Mouse (Mus musculus): Measurements from ENCODE around the gene Slc10a2. TPM values are rescaled to one million over a fixed set of nuclear protein-coding genes. Genes with fewer than 3 reads are reported as not detected.
"Not testable (repeated sequence)": the region's sequence is repeated elsewhere in the genome, so short reads cannot be mapped to it uniquely, and the experiment has no call there.

The Slc10a2 gene
- not detected in 2 replicates for polyA plus RNA-seq (2016; fragmentation: Nextera tagmentation; extraction: Ambion mirVana)

DNA sequence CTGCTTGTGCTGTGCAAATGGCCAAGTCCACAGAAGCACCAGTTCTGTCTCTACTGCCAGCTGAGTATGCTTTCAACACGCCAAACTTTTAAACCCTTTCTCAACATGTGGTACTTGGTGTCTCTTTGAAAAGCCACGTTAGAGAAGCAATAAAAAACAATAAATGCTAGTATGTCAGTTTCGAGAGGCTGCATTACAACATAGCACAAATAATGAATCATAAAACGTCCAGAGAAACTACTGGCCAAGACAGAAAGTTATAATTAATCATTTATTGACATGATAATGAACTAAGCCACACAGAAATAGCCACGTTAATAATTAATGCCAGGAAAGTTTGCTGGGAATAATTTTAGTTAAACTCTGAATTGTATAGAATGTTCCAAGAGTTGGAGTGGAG, at the start of gene Slc10a2:
Gene Slc10a2 (minus strand): TSS at position 166 of the 400 bp plus-strand sequence.
- no peak for DNase-seq (ENCODE audit: extremely low spot score, low spot score)
- Histone ChIP-seq H3K9me3 (no peaks in the 10 kb centered on the region), H3K4me1 (no peaks in the 10 kb centered on the region), H3K27ac (no peak within 1 kb of the TSS), H3K36me3 (replicated peaks) (no peaks in the 10 kb centered on the region), H3K27me3 (ENCODE audit: poor library complexity, severe bottlenecking) (no peaks in the 10 kb centered on the region), H3K4me3 (no peak within 1 kb of the TSS)
- whole genome bisulfite sequencing, result 83% methylated on average over 5 of the region's 5 CpGs

DNA sequence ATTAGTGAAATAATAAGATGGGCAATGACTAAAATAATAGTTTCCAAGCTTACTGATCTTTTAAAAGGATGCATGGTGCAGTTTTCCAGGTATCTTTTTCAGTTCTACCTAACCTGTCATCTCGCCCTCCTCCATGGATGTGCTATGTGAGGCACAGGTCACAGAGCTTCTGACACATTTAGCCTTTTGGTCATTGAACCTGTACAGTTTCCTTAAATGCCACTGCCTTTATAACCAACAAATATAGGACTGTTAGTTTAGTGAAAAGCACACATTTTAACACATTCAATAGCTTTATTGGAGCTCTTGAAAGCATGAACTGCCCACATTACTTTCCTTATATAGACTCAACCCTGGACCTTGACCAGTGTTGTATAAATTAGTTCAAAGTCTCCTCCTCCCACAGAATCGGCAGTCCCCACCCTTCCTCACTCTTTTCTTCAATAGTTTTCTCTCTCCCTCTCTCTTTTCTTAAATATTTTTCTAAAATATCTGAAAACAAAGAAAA, 24.2 kb upstream of the Slc10a2 start:
- no peak overlapping the region for H3K4me3 ChIP-seq
- no peaks in the 10 kb centered on the region for H3K27me3 ChIP-seq (ENCODE audit: poor library complexity, severe bottlenecking)
- no peaks in the 10 kb centered on the region for H3K9me3 ChIP-seq
- DNase-seq (ENCODE audit: extremely low spot score, low spot score), result no peak
- H3K4me1 ChIP-seq, result no peaks in the 10 kb centered on the region
- H3K36me3 ChIP-seq (replicated peaks), result no peaks in the 10 kb centered on the region
- WGBS, result 85% methylated on average over 2 of the region's 2 CpGs
- no peak overlapping the region for H3K27ac ChIP-seq

DNA sequence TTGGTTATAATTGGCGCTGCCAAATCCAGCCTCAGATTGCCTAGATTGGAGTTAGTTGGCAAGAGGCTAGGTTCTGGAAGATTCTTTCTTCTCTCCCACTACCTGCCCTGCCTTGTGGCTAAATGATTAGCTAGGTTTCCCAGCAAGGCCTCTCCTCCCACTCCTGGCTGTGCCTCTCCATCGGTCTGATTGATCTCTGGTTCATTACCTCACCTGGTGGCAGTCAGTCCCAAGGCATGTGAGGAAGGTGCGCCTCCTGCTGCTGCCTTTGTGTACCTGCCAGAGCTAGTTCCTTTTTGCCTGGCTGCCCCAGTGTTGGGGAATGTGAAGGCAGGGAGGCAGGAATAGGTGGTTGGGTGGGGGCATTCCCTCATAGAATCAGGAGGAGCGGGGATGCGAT, 1.7 kb upstream of the Slc10a2 start:
- Histone ChIP-seq H3K4me3 (no peak overlapping the region), H3K27ac (no peak overlapping the region), H3K27me3 (ENCODE audit: poor library complexity, severe bottlenecking) (no peaks in the 10 kb centered on the region), H3K36me3 (replicated peaks) (no peaks in the 10 kb centered on the region), H3K4me1 (no peaks in the 10 kb centered on the region), H3K9me3 (no peaks in the 10 kb centered on the region)
- no peak for DNase-seq (ENCODE audit: extremely low spot score, low spot score)
- 66% methylated on average over 5 of the region's 5 CpGs for WGBS

DNA sequence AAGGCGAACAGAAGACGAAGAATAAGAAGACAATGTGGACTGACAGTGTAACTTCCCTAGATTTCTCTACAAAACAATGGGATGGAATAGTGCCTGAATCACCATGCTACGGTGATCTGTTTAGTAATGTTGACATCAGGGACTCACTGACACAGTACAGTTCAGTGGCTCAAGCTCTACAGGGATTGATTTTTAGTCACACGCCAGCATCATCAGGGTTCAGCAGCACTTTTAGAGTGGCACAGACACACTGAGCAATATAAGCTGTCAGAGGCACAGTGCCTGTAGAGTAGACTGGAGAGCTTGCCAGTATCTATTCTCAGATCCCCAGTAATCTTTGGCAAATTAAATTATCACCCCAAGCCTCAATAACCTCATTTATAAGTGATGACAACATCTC, 9.8 kb downstream of the Slc10a2 start:
- H3K4me3 ChIP-seq, result no peak overlapping the region
- no peak overlapping the region for H3K27ac ChIP-seq
- no peaks in the 10 kb centered on the region for H3K36me3 ChIP-seq (replicated peaks)
- DNase-seq (ENCODE audit: extremely low spot score, low spot score), result no peak
- no peaks in the 10 kb centered on the region for H3K27me3 ChIP-seq (ENCODE audit: poor library complexity, severe bottlenecking)
- no peaks in the 10 kb centered on the region for H3K9me3 ChIP-seq
- 90% methylated on average over 4 of the region's 4 CpGs for WGBS
- H3K4me1 ChIP-seq, result no peaks in the 10 kb centered on the region

DNA sequence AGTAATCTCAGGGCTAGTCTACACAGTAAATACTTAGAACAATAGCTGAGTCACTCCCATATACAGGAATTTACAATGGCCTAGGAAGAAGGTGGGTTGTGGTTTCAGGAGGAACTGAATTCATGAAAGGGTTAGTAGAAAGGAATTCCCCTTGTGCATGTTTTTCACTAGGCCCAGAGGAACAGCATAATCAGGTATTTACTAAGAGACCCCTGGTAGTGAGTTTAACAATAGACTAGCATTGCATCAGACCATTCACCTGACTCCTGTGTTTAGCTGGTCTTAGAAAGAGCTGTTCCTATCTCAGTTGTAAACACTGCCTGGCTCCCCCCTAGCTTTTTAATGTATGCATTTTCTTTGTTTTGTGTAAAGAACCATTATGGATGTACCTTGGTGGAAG, 11.2 kb downstream of the Slc10a2 start:
- H3K36me3 ChIP-seq (replicated peaks); H3K27ac ChIP-seq; H3K4me3 ChIP-seq; DNase-seq (ENCODE audit: extremely low spot score, low spot score); H3K27me3 ChIP-seq (ENCODE audit: poor library complexity, severe bottlenecking); H3K9me3 ChIP-seq; H3K4me1 ChIP-seq: not testable (repeated sequence)

DNA sequence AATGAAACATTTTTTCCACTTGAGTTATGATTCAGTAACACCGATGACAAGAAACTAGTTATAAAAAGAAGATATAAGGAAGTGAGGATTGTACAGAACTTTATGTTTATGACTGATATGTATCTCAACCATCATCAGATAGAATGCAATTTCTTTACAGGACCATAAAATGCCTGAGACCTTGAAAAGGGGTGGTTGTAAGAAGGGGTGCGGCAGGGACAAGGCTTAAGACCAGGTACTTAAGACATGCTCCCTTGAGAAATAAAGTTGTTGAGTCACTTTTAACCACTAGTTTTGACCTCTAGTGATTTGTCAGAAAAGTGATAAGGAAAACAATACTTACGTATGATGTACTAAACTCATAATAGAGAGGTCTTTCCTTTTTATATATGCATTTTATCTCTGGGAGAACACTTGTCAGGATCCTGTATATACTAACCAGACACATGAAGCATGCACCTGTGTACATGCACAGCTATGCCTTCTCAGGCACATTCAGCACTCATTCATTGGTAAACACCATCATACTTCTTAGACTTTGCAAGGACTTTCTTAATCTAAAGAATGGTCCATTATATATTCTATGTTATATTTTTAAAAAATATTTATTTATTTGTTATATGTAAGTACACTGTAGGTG, 31.4 kb downstream of the Slc10a2 start:
- Histone ChIP-seq H3K4me3 (no peak overlapping the region), H3K4me1 (no peaks in the 10 kb centered on the region), H3K27ac (no peak overlapping the region), H3K36me3 (replicated peaks) (no peaks in the 10 kb centered on the region), H3K9me3 (no peaks in the 10 kb centered on the region), H3K27me3 (ENCODE audit: poor library complexity, severe bottlenecking) (no peaks in the 10 kb centered on the region)
- DNase-seq (ENCODE audit: extremely low spot score, low spot score), result no peak
- WGBS, result 96% methylated on average over 3 of the region's 3 CpGs

DNA sequence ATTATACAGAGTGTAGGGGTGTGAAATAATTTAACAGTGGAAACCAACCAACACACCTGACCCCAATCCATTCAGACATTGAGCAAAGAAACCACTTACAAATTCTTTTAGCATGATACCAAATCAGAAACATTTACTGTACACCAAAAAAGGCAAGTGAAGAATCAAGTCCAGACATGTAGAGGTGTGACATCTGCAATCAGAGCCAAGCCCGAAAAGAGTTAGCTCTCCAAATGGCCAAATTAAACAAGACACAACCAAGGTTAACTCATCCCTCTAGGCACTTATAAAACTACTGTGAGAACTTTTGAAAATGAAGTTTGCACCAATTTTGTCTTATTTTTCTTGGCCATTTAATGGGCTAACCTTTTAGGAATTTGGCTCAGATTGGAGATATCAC, 46.3 kb downstream of the Slc10a2 start:
- no peaks in the 10 kb centered on the region for H3K4me1 ChIP-seq
- H3K27me3 ChIP-seq (ENCODE audit: poor library complexity, severe bottlenecking), result no peaks in the 10 kb centered on the region
- H3K9me3 ChIP-seq, result no peaks in the 10 kb centered on the region
- DNase-seq (ENCODE audit: extremely low spot score, low spot score), result no peak
- H3K36me3 ChIP-seq (replicated peaks), result no peaks in the 10 kb centered on the region
- H3K27ac ChIP-seq, result no peak overlapping the region
- WGBS, result 93% methylated on average over 1 of the region's 1 CpGs
- no peak overlapping the region for H3K4me3 ChIP-seq

DNA sequence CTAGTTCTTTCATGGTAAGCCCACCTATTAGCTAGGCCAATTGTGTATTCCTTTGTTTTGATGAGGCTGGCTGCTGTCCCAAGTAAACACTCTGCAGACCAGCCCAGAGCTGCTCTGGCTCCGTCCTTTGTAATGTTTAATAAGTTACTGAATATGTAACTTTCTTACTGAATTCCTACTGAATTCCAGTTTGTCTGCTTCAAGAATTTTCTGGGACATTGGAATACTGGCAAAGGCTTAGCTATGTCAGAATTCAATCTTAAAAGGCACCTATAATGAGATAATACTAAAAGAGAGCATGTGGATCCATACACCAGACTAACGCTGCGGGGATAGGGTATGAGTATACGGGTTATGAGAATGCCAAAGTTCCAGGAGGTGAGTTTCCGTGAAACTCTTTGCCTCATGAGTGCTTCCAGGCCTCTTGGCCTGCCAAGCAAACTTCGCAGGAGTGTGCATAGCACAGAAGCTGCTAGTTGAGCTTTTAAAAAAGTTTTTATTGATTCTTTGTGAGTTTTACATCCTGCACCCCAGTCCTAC, 60.7 kb downstream of the Slc10a2 start:
- DNase-seq (ENCODE audit: extremely low spot score, low spot score); H3K9me3 ChIP-seq; H3K36me3 ChIP-seq (replicated peaks); H3K27ac ChIP-seq; H3K4me3 ChIP-seq; H3K27me3 ChIP-seq (ENCODE audit: poor library complexity, severe bottlenecking); H3K4me1 ChIP-seq: not testable (repeated sequence)
- WGBS, result 81% methylated on average over 6 of the region's 6 CpGs

DNA sequence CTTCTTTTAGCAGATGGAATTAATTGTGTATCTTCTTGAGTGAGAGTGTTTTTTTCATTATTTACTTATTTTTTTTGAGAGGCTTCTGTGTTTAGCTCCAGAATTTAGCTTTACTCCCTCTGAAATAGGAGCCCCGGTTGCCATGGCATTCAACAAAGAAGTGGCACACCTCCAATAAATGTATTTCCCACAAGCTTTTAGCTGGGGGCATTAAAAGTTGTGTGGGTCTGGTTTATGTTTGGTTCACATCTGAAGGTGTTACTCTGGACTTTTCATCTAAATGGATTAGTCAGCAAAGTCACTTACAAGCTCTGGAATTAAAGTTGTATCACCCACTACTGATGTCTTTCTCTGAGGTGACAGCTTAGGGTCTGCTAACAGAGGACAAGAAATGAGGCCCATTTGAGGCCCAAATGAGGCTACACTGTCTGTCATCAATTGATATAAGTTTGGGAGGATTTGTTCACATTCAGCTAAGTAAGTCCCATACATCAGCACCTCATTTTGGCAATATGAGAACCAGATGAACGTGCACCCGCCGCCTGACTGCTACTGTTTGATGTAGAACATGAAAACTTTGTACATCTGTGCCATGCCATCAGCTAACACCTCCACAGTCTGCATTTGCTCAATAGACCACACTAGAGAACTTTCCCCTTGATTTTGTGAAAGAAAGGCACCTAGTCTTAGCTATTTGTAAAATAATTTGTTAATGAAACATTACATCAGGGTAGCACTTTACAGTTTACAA, 66.2 kb downstream of the Slc10a2 start:
- WGBS, result 75% methylated on average over 4 of the region's 4 CpGs
- no peak overlapping the region for H3K4me3 ChIP-seq
- H3K9me3 ChIP-seq, result no peaks in the 10 kb centered on the region
- H3K36me3 ChIP-seq (replicated peaks), result no peaks in the 10 kb centered on the region
- DNase-seq (ENCODE audit: extremely low spot score, low spot score), result no peak
- no peaks in the 10 kb centered on the region for H3K27me3 ChIP-seq (ENCODE audit: poor library complexity, severe bottlenecking)
- H3K27ac ChIP-seq, result no peak overlapping the region
- no peaks in the 10 kb centered on the region for H3K4me1 ChIP-seq
